Mouse (Mus musculus) heart, postnatal 0 days (tissue): ENCODE measurements at regions not wholly inside any gene's neighbourhood (a gene's known extent, or its start where the extent isn't known, plus 50 kb on each side); places are given as distances from the start of the nearest gene placed in this dataset.

Experiments
- CTCF ChIP-seq: IDR thresholded peaks from 2 replicates; pipeline ENCODE4 v1.5.1; 2016; ENCODE audit warnings: antibody characterized with exemption, control low read depth, low read depth
- EP300 ChIP-seq: IDR thresholded peaks from 2 replicates; pipeline ENCODE4 v1.6.1; 2016; ENCODE audit warnings: antibody characterized with exemption, low read depth

DNA sequence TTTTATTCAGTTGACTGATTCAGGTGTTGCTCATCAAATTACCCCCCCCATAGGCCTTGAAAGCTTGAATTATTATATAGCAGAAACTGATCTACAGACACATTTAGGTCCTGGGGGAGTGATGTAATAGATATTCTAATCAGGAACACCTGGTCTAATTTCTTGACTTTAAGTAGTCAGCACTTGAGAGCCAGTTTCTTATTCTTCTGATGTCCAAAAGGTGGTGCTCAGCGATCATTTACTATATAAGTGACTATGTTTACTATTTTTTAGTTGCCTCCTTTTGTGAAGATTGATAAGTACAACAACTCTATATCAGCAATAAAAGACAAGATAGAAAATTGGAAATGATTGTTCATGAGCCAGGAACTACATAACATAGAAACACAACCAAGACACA is 166.0 kb downstream of the Calcrl start:
- TF ChIP-seq CTCF: no peak
- no peak for TF ChIP-seq EP300
